Mouse (Mus musculus) liver, embryonic 16.5 days (tissue): ENCODE results near the gene Ube3b. TPM values are rescaled to one million over a fixed set of nuclear protein-coding genes. Genes with fewer than 3 reads are reported as not detected.

Source experiments
- microRNA-seq: library from miRNA; unstranded; fragments of <30 nt; microRNA quantifications from one replicate; pipeline ENCODE4, GENCODE M21; 2016
- polyA plus RNA-seq: library from polyadenylated mRNA; unstranded; fragments of >200 nt; fragmentation: Nextera tagmentation; extraction: Ambion mirVana; gene quantifications from 2 replicates; pipeline ENCODE4 v1.2.1, GENCODE M21; 2015

Gene Ube3b
- polyA plus RNA-seq, 1 experiment from 2014 or later = 21.2 TPM

Small RNAs within 50 kb of the gene (microRNA-seq; reads per million reads assigned to microRNA genes)
- not detected for gene Mir7027

Other genes starting within 250 kb of the Ube3b start
- 0.35 and 0.65 TPM in 2 replicates for gene Acacb, start 234.1 kb upstream of the Ube3b start, polyA plus RNA-seq
- gene Foxn4, start 106.8 kb upstream of the Ube3b start, polyA plus RNA-seq = not detected in 2 replicates
- 0.56 and 0.98 TPM in 2 replicates for gene Myo1h, start 91.4 kb upstream of the Ube3b start, polyA plus RNA-seq
- 21.9 and 22.8 TPM in 2 replicates for gene Kctd10, start 99 bp upstream of the Ube3b start, polyA plus RNA-seq
- 9.7 and 10.8 TPM in 2 replicates for gene Mmab, start 63.5 kb downstream of the Ube3b start, polyA plus RNA-seq
- 26.1 and 27.0 TPM in 2 replicates for gene Mvk, start 63.7 kb downstream of the Ube3b start, polyA plus RNA-seq
- gene Fam222a, start 187.4 kb downstream of the Ube3b start, polyA plus RNA-seq = 0.46 and 0.67 TPM in 2 replicates